Mouse (Mus musculus): Measurements from ENCODE around the gene Gm20696. TPM values are rescaled to one million over a fixed set of nuclear protein-coding genes. Genes with fewer than 3 reads are reported as not detected.

Gene Gm20696
- total and polyA plus RNA-seq, 2 experiments from 2014 or later, result 2.5 to 3.6 TPM

DNA sequence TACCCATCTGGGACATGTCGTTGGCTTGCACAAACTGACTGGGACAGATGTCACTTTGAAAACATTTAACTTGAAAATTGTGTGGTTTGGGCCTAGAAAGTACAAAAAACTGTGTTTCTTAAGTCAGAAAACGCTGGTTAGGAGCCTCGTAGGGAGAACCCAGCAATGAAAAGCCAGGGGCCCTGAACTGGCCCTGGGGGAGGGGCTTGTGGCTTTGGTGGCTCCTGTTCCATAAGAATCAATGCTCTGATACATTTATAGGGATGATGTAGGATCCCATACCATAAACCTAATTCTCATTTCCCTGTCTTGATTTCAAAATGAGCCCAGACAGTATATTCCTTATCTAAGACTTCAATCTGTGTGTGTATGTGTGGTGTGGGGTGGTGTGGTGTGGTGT, 101.8 kb downstream of the Gm20696 start:
- H3K36me3 ChIP-seq (ENCODE audit: insufficient read depth, low read length), result no peaks in the 10 kb centered on the region
- WGBS, result 79% methylated on average over 3 of the region's 3 CpGs
- no peak for TF ChIP-seq CTCF (IDR thresholded peaks at IDR 0.05; ENCODE audit: low read depth)

DNA sequence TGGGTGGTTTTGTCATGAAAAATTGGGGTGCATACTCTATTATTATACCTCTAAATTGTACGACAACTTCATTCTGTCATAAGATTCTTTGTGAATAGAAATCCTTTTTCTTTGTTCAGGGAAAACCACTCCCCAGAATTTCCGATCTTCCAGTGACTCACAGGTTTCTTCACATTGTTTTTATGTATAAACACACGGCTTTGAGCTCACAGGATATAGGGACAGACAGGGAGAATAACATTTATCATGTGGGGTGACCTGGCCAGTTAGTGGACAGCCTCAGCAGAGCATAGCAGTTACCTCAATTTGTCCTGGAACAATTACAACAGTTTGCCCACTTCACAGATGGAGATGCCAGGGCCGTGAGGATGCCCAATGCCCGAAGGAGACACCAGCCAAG, 109.6 kb downstream of the Gm20696 start:
- no peak for TF ChIP-seq CTCF (IDR thresholded peaks at IDR 0.05; ENCODE audit: low read depth)
- no peaks in the 10 kb centered on the region for H3K36me3 ChIP-seq (ENCODE audit: insufficient read depth, low read length)
- H3K9ac ChIP-seq (replicated peaks; ENCODE audit: low read length), result no peak overlapping the region
- DNase-seq (ENCODE audit: low spot score) (no peak), ATAC-seq (no peak)
- no peak overlapping the region for H3K4me2 ChIP-seq (ENCODE audit: low read depth, low read length)
- no peak overlapping the region for H3K27ac ChIP-seq
- H3K9me3 ChIP-seq (ENCODE audit: low read length), result no peaks in the 10 kb centered on the region
- WGBS, result 88% methylated on average over 5 of the region's 5 CpGs
- no peaks in the 10 kb centered on the region for H3K27me3 ChIP-seq (ENCODE audit: insufficient read depth, low read length)
- H3K4me1 ChIP-seq (ENCODE audit: insufficient read depth, low read length), result no peaks in the 10 kb centered on the region
- H3K4me3 ChIP-seq (ENCODE audit: low read length), result no peak overlapping the region

More for the DNA sequence above, 101.8 kb downstream of the Gm20696 start:
- H3K9ac ChIP-seq (replicated peaks; ENCODE audit: low read length), result no peak overlapping the region
- no peak overlapping the region for H3K27ac ChIP-seq
- ATAC-seq, result no peak
- no peak overlapping the region for H3K4me2 ChIP-seq (ENCODE audit: low read depth, low read length)
- H3K4me3 ChIP-seq (ENCODE audit: low read length), result no peak overlapping the region
- no peaks in the 10 kb centered on the region for H3K4me1 ChIP-seq (ENCODE audit: insufficient read depth, low read length)
- no peaks in the 10 kb centered on the region for H3K27me3 ChIP-seq (ENCODE audit: insufficient read depth, low read length)
- H3K9me3 ChIP-seq (ENCODE audit: low read length), result no peaks in the 10 kb centered on the region
- no peak for DNase-seq (ENCODE audit: low spot score)

DNA sequence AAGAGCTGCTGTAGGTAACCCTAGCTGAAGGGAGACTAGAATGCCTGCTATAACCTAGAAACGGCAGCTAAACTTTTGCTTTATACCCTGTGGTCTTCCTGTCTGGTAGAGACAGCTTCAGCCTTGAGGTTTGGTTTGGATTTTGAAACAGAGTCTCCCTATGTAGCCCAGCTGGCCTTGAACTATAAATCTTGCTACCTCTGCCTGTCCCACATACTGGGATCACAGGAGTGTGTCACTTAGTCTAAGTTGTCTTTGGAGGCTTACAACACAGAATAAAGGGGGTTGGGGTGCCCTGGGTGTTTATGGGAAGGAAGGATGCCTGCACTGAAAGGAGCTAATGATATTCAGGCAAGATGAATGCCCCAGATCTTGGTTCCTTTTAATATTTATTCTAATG, 113.8 kb downstream of the Gm20696 start:
- Histone ChIP-seq H3K27me3 (ENCODE audit: insufficient read depth, low read length) (no peaks in the 10 kb centered on the region), H3K9ac (replicated peaks; ENCODE audit: low read length) (no peak overlapping the region), H3K9me3 (ENCODE audit: low read length) (peaks cover 4% of the 10 kb centered on the region; the same call in 1 of the 2 replicates), H3K4me2 (ENCODE audit: low read depth, low read length) (no peak overlapping the region), H3K4me3 (ENCODE audit: low read length) (no peak overlapping the region), H3K27ac (no peak overlapping the region), H3K4me1 (ENCODE audit: insufficient read depth, low read length) (no peaks in the 10 kb centered on the region), H3K36me3 (ENCODE audit: insufficient read depth, low read length) (no peaks in the 10 kb centered on the region)
- ATAC-seq (no peak), DNase-seq (ENCODE audit: low spot score) (no peak)
- TF ChIP-seq CTCF (IDR thresholded peaks at IDR 0.05; ENCODE audit: low read depth), result no peak
- WGBS, result 74% methylated on average over 1 of the region's 1 CpGs

DNA sequence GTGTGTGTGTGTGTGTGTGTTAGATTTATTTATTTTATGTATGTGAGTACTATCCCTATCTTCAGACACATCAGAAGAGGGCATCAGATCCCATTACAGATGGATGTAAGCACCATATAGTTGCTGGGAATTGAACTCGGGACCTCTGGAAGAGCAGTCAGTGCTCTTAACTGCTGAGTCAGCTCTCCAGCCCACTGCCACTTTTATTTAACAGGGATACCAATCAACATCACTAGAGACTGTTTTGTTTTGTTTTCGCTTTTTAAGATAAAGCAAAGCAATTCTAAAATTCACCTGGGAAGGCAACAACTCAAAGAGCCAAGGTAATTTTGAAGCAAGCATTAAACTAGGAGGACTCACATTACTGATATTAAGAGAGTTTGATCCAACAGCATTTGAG, 120.2 kb downstream of the Gm20696 start:
- WGBS, result 84% methylated on average over 2 of the region's 2 CpGs
- peaks cover 4% of the 10 kb centered on the region; the same call in 1 of the 2 replicates for H3K9me3 ChIP-seq (ENCODE audit: low read length)
- no peak overlapping the region for H3K4me3 ChIP-seq (ENCODE audit: low read length)
- H3K27me3 ChIP-seq (ENCODE audit: insufficient read depth, low read length), result no peaks in the 10 kb centered on the region
- H3K36me3 ChIP-seq (ENCODE audit: insufficient read depth, low read length), result no peaks in the 10 kb centered on the region
- DNase-seq (ENCODE audit: low spot score), result no peak
- no peak for TF ChIP-seq CTCF (IDR thresholded peaks at IDR 0.05; ENCODE audit: low read depth)
- H3K27ac ChIP-seq, result no peak overlapping the region
- H3K4me2 ChIP-seq (ENCODE audit: low read depth, low read length), result no peak overlapping the region
- no peak for ATAC-seq
- H3K4me1 ChIP-seq (ENCODE audit: insufficient read depth, low read length), result no peaks in the 10 kb centered on the region
- H3K9ac ChIP-seq (replicated peaks; ENCODE audit: low read length), result no peak overlapping the region

DNA sequence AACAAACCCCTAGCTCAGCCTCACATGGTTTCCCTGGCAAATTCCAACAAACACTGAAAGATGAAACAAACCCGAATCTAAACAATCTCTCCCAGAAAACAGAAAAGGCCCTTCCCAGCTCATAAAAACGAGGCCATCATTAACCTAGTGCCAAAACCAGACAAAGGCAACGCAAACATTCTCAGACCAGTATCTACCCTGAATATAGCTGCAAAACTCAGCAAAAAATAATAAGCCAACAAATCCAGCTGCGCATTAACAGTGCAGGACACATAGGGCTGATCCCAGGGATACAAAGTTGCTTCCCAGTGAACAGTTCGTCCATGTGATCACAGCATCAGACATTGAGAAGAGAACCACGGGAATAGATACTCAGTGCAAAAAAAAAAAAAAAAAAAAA, 121.2 kb downstream of the Gm20696 start:
- WGBS, result 72% methylated on average over 6 of the region's 6 CpGs
- TF ChIP-seq CTCF (IDR thresholded peaks at IDR 0.05; ENCODE audit: low read depth), result no peak

DNA sequence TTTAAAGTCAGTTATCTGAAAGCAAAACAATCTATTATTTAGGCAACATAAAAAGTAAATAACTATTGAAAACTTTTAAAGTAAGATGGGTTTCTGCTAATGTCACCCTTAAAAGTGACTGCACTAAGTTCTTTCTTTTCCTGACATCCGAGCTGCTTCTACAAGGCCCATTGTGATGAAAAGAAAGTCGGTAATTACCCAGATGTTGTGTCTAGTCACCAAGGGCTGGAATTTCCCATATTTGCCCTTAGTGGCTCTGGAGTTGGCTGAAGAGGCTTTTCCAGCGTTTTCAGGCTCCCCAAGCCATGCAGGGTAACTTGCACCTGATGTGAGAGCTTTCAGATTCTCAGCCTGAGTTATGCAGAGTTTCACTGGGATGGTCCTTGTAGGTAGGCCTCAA, 125.5 kb downstream of the Gm20696 start:
- no peak for TF ChIP-seq CTCF (IDR thresholded peaks at IDR 0.05; ENCODE audit: low read depth)
- H3K4me3 ChIP-seq (ENCODE audit: low read length), result no peak overlapping the region
- H3K9ac ChIP-seq (replicated peaks; ENCODE audit: low read length), result no peak overlapping the region
- DNase-seq (ENCODE audit: low spot score) (no peak), ATAC-seq (no peak)
- no peak overlapping the region for H3K27ac ChIP-seq
- H3K4me2 ChIP-seq (ENCODE audit: low read depth, low read length), result no peak overlapping the region
- 45% methylated on average over 3 of the region's 3 CpGs for WGBS
- H3K9me3 ChIP-seq (ENCODE audit: low read length), result no peaks in the 10 kb centered on the region
- no peaks in the 10 kb centered on the region for H3K27me3 ChIP-seq (ENCODE audit: insufficient read depth, low read length)
- no peaks in the 10 kb centered on the region for H3K36me3 ChIP-seq (ENCODE audit: insufficient read depth, low read length)
- H3K4me1 ChIP-seq (ENCODE audit: insufficient read depth, low read length), result no peaks in the 10 kb centered on the region

More for the DNA sequence above, 121.2 kb downstream of the Gm20696 start:
- H3K4me1 ChIP-seq (ENCODE audit: insufficient read depth, low read length), result no peaks in the 10 kb centered on the region
- peaks cover 4% of the 10 kb centered on the region; the same call in 1 of the 2 replicates for H3K9me3 ChIP-seq (ENCODE audit: low read length)
- H3K4me3 ChIP-seq (ENCODE audit: low read length), result no peak overlapping the region
- ATAC-seq, result no peak
- H3K4me2 ChIP-seq (ENCODE audit: low read depth, low read length), result no peak overlapping the region
- H3K27ac ChIP-seq, result no peak overlapping the region
- H3K27me3 ChIP-seq (ENCODE audit: insufficient read depth, low read length), result no peaks in the 10 kb centered on the region
- no peak for DNase-seq (ENCODE audit: low spot score)
- H3K36me3 ChIP-seq (ENCODE audit: insufficient read depth, low read length), result no peaks in the 10 kb centered on the region
- no peak overlapping the region for H3K9ac ChIP-seq (replicated peaks; ENCODE audit: low read length)

DNA sequence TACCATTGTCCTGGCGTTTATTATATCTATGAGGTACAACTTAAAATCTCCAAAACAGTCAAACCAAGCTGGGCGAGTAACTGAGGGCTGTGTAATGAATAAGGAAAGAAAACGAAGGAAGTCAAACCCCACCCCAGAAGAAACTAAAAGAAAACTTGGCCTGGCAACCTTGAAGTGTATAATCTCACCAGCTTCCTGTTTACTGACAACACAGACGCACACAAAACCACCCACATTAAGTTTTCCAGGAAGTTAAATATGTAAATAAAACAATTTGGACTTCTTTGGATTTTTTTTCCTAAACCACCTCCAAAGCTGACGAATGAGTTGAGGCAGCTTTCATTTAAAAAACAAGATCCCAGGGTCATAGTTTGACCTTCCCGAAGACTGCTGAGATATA, 125.9 kb downstream of the Gm20696 start:
- ATAC-seq, result no peak
- WGBS, result 82% methylated on average over 6 of the region's 6 CpGs

More for the DNA sequence above, 125.9 kb downstream of the Gm20696 start:
- TF ChIP-seq CTCF (IDR thresholded peaks at IDR 0.05; ENCODE audit: low read depth), result no peak
- DNase-seq (ENCODE audit: low spot score), result no peak
- no peak overlapping the region for H3K9ac ChIP-seq (replicated peaks; ENCODE audit: low read length)
- no peak overlapping the region for H3K27ac ChIP-seq
- H3K36me3 ChIP-seq (ENCODE audit: insufficient read depth, low read length), result no peaks in the 10 kb centered on the region
- no peaks in the 10 kb centered on the region for H3K9me3 ChIP-seq (ENCODE audit: low read length)
- H3K27me3 ChIP-seq (ENCODE audit: insufficient read depth, low read length), result no peaks in the 10 kb centered on the region
- no peak overlapping the region for H3K4me3 ChIP-seq (ENCODE audit: low read length)
- no peak overlapping the region for H3K4me2 ChIP-seq (ENCODE audit: low read depth, low read length)
- H3K4me1 ChIP-seq (ENCODE audit: insufficient read depth, low read length), result no peaks in the 10 kb centered on the region

All from hindbrain, postnatal 0 days (tissue).